Mouse (Mus musculus) neural tube, embryonic 13.5 days (tissue): ENCODE measurements around the gene Tmem237. TPM values are rescaled to one million over a fixed set of nuclear protein-coding genes. Genes with fewer than 3 reads are reported as not detected.

Source experiments
- ATAC-seq: fragments of 200-750 bp; cut with Nextera tagmentation; 2 replicates; pipeline ENCODE4 v1.8.0; 2017; ENCODE audit warnings: low read depth, mild to moderate bottlenecking, moderate TSS enrichment, moderate library complexity
- H3K27ac ChIP-seq: fragments of 300-500 bp; sonication (generic); replicated peaks from 2 replicates; pipeline ENCODE4 v1.5.1; 2015; ENCODE audit warnings: moderate library complexity, mild to moderate bottlenecking, inconsistent platforms
- H3K27me3 ChIP-seq: fragments of 300-500 bp; sonication (generic); 2 replicates; pipeline ENCODE4 v1.6.1; 2015; ENCODE audit warnings: mild to moderate bottlenecking, inconsistent platforms
- H3K36me3 ChIP-seq: fragments of 300-500 bp; sonication (generic); 2 replicates; pipeline ENCODE4 v1.6.1; 2015; ENCODE audit warnings: mild to moderate bottlenecking, inconsistent platforms
- H3K4me1 ChIP-seq: fragments of 300-500 bp; sonication (generic); replicated peaks from 2 replicates; pipeline ENCODE4 v1.6.1; 2015; ENCODE audit warnings: inconsistent platforms
- H3K4me2 ChIP-seq: fragments of 300-500 bp; sonication (generic); 2 replicates; pipeline ENCODE4 v1.6.1; 2015; ENCODE audit warnings: inconsistent platforms, mild to moderate bottlenecking, moderate library complexity
- H3K4me3 ChIP-seq: fragments of 300-500 bp; sonication (generic); 2 replicates; pipeline ENCODE4 v1.5.1; 2015; ENCODE audit warnings: mild to moderate bottlenecking, inconsistent platforms
- H3K9ac ChIP-seq: fragments of 300-500 bp; sonication (generic); 2 replicates; pipeline ENCODE4 v1.6.1; 2015; ENCODE audit warnings: moderate library complexity, mild to moderate bottlenecking, inconsistent platforms
- H3K9me3 ChIP-seq: fragments of 300-500 bp; sonication (generic); 2 replicates; pipeline ENCODE4 v1.6.1; 2016; ENCODE audit warnings: inconsistent platforms
- WGBS: fragments of 180-500 bp; shearing (Covaris S2); methylation state at CpG from one replicate; pipeline ENCODE4 v1.1.7; 2015; 5-methylcytosine and 5-hydroxymethylcytosine counted together
- polyA plus RNA-seq: library from polyadenylated mRNA; unstranded; fragments of >200 nt; fragmentation: Nextera tagmentation; extraction: Ambion mirVana; gene quantifications from 2 replicates; pipeline ENCODE4 v1.2.1, GENCODE M21; 2015

The Tmem237 gene
- polyA plus RNA-seq, 1 experiment from 2014 or later: 38.0 TPM

DNA sequence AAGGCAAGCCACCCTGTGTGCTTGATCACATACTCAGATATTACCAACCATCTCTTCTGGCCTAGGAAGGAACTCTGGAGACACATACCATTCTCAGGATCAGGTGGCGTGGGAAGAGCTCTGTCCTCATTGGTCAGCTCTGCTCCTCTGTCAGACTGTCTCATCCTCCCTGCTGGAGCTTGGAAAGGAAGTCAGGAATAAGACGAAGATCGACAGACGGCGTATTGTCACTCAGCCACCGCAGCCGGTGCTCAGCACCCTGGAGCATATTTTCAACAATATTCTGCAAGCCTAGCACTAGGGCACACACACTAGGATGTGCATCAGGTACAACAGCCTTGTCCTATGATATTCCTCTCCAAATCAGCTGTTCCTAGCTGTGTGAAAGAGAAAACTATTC, 38.3 kb upstream of the Tmem237 start:
- H3K27ac ChIP-seq: no peak overlapping the region
- H3K4me1 ChIP-seq: no peaks in the 10 kb centered on the region
- WGBS: 87% methylated on average over 7 of the region's 7 CpGs
- H3K36me3 ChIP-seq: peaks cover 19% of the 10 kb centered on the region
- H3K27me3 ChIP-seq: no peaks in the 10 kb centered on the region
- no peak overlapping the region for H3K9ac ChIP-seq
- H3K4me2 ChIP-seq: no peak overlapping the region
- no peak overlapping the region for H3K4me3 ChIP-seq
- ATAC-seq: no peak
- no peaks in the 10 kb centered on the region for H3K9me3 ChIP-seq

GRCm38 (mm10) chr1:59157846-59158245, 37.6 kb upstream of the Tmem237 start:
- Histone ChIP-seq H3K27me3 (no peaks in the 10 kb centered on the region), H3K4me3 (no peak overlapping the region), H3K27ac (no peak overlapping the region), H3K4me1 (no peaks in the 10 kb centered on the region), H3K9me3 (no peaks in the 10 kb centered on the region), H3K4me2 (no peak overlapping the region), H3K9ac (no peak overlapping the region), H3K36me3 (peaks cover 13% of the 10 kb centered on the region)
- no peak for ATAC-seq
- 92% methylated on average over 4 of the region's 4 CpGs for WGBS

DNA sequence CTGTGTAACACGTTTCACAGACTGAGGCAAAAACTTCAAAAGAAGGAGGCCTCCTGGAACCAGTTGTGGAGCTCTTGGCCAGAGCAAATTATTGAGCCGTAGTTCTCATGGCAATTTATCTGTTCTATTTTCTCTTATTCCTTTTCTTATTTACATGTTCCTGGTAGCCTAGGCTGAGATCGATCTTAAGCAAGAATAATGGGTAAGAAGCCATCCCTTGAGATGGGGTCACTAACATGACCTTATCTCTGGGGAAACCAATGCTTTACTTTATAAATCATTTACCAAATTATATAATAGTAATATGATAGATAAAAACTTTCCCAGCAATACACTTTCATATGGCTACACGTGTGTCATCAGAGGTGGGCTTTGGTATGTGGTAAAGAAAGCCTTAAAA, 32.1 kb upstream of the Tmem237 start:
- no peak overlapping the region for H3K27ac ChIP-seq
- no peak overlapping the region for H3K4me3 ChIP-seq
- no peak overlapping the region for H3K9ac ChIP-seq
- H3K4me1 ChIP-seq: no peaks in the 10 kb centered on the region
- H3K27me3 ChIP-seq: no peaks in the 10 kb centered on the region
- 77% methylated on average over 4 of the region's 4 CpGs for WGBS
- no peak for ATAC-seq
- no peaks in the 10 kb centered on the region for H3K9me3 ChIP-seq
- no peak overlapping the region for H3K4me2 ChIP-seq
- H3K36me3 ChIP-seq: no peaks in the 10 kb centered on the region

GRCm38 (mm10) chr1:59150542-59150941, 30.3 kb upstream of the Tmem237 start:
- 86% methylated on average over 5 of the region's 5 CpGs for WGBS
- Histone ChIP-seq H3K4me3 (no peak overlapping the region), H3K36me3 (no peaks in the 10 kb centered on the region), H3K4me1 (no peaks in the 10 kb centered on the region), H3K27me3 (no peaks in the 10 kb centered on the region), H3K27ac (no peak overlapping the region), H3K9me3 (no peaks in the 10 kb centered on the region), H3K4me2 (no peak overlapping the region), H3K9ac (no peak overlapping the region)
- no peak for ATAC-seq

DNA sequence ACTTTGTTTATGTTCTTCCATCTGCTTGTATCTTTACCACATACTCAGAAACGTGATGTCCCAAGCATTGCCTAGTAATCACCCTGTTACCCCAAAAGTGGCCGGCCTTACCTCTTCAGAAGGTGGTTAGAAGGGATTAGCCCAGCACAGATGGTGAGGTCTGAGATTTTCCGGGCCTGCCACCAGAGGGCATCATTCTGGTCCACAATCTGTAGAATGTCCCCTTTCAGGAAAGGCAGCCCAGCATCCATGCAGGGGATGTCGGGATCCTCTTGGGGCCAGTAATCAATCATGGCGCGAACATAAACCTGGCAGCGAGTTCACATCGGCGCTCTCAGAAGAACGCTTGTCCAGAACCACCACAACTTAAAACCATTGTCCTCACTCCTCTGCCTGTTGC, 24.3 kb upstream of the Tmem237 start:
- ATAC-seq: no peak
- 76% methylated on average over 10 of the region's 10 CpGs for WGBS

DNA sequence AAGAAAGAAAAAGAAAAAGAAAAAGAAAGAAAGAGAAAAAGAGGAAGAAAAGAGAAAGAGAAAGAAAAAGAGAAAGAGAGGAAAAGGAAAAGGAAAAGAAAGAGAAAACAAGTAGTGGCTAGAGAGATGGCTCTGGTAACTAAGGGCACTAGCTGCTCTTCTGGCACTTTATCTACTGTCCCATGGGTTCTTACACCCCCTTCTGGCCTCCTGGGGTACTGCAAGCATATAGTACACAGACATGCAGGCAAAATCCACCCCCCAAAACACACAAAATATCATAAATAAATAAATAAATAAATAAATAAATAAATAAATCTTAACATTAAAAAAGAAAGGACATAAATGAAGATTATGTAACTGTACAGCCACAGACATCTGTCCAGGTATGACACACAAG, 22.6 kb upstream of the Tmem237 start:
- no peak for ATAC-seq

More for the DNA sequence above, 24.3 kb upstream of the Tmem237 start:
- H3K27me3 ChIP-seq: no peaks in the 10 kb centered on the region
- no peak overlapping the region for H3K9ac ChIP-seq
- H3K9me3 ChIP-seq: no peaks in the 10 kb centered on the region
- no peaks in the 10 kb centered on the region for H3K36me3 ChIP-seq
- H3K4me2 ChIP-seq: no peak overlapping the region
- no peaks in the 10 kb centered on the region for H3K4me1 ChIP-seq
- H3K4me3 ChIP-seq: no peak overlapping the region
- no peak overlapping the region for H3K27ac ChIP-seq

GRCm38 (mm10) chr1:59134419-59134818, 14.2 kb upstream of the Tmem237 start:
- no peak overlapping the region for H3K27ac ChIP-seq
- no peak overlapping the region for H3K4me3 ChIP-seq
- H3K4me1 ChIP-seq: no peaks in the 10 kb centered on the region
- no peaks in the 10 kb centered on the region for H3K36me3 ChIP-seq
- no peaks in the 10 kb centered on the region for H3K27me3 ChIP-seq
- H3K4me2 ChIP-seq: no peak overlapping the region
- no peaks in the 10 kb centered on the region for H3K9me3 ChIP-seq
- 74% methylated on average over 5 of the region's 5 CpGs for WGBS
- ATAC-seq: no peak
- no peak overlapping the region for H3K9ac ChIP-seq

More for the DNA sequence above, 22.6 kb upstream of the Tmem237 start:
- no peak overlapping the region for H3K9ac ChIP-seq
- H3K4me3 ChIP-seq: no peak overlapping the region
- H3K27ac ChIP-seq: no peak overlapping the region
- H3K36me3 ChIP-seq: no peaks in the 10 kb centered on the region
- no peaks in the 10 kb centered on the region for H3K4me1 ChIP-seq
- no peaks in the 10 kb centered on the region for H3K9me3 ChIP-seq
- H3K4me2 ChIP-seq: no peak overlapping the region
- H3K27me3 ChIP-seq: no peaks in the 10 kb centered on the region

GRCm38 (mm10) chr1:59128879-59129278, 8.7 kb upstream of the Tmem237 start:
- Histone ChIP-seq H3K4me2 (no peak overlapping the region), H3K27me3 (no peaks in the 10 kb centered on the region), H3K27ac (no peak overlapping the region), H3K4me1 (no peaks in the 10 kb centered on the region), H3K4me3 (no peak overlapping the region), H3K36me3 (no peaks in the 10 kb centered on the region), H3K9ac (no peak overlapping the region), H3K9me3 (no peaks in the 10 kb centered on the region)
- 79% methylated on average over 7 of the region's 7 CpGs for WGBS
- no peak for ATAC-seq

- H3K4me3 ChIP-seq: no peak overlapping the region
- ATAC-seq: no peak
- WGBS: 78% methylated on average over 5 of the region's 5 CpGs
- H3K36me3 ChIP-seq: no peaks in the 10 kb centered on the region
- H3K9ac ChIP-seq: no peak overlapping the region
- H3K4me2 ChIP-seq: no peak overlapping the region
- H3K9me3 ChIP-seq: no peaks in the 10 kb centered on the region
- peaks cover 7% of the 10 kb centered on the region for H3K4me1 ChIP-seq
- no peaks in the 10 kb centered on the region for H3K27me3 ChIP-seq
- no peak overlapping the region for H3K27ac ChIP-seq
These were observed 5.3 kb upstream of the Tmem237 start for GRCm38 (mm10) chr1:59125558-59125957.

GRCm38 (mm10) chr1:59110524-59110923, 9.7 kb downstream of the Tmem237 start:
- H3K27ac ChIP-seq: no peak overlapping the region
- ATAC-seq: no peak
- 88% methylated on average over 8 of the region's 8 CpGs for WGBS
- no peak overlapping the region for H3K9ac ChIP-seq
- no peaks in the 10 kb centered on the region for H3K9me3 ChIP-seq
- H3K4me1 ChIP-seq: no peaks in the 10 kb centered on the region
- no peaks in the 10 kb centered on the region for H3K27me3 ChIP-seq
- H3K4me3 ChIP-seq: no peak overlapping the region
- H3K36me3 ChIP-seq: peaks cover 76% of the 10 kb centered on the region
- H3K4me2 ChIP-seq: no peak overlapping the region

GRCm38 (mm10) chr1:59102071-59102470, 18.1 kb downstream of the Tmem237 start:
- no peak for ATAC-seq
- no peak overlapping the region for H3K27ac ChIP-seq
- no peak overlapping the region for H3K4me2 ChIP-seq
- no peaks in the 10 kb centered on the region for H3K27me3 ChIP-seq
- no peaks in the 10 kb centered on the region for H3K9me3 ChIP-seq
- no peak overlapping the region for H3K9ac ChIP-seq
- H3K4me1 ChIP-seq: no peaks in the 10 kb centered on the region
- H3K4me3 ChIP-seq: no peak overlapping the region
- peaks cover 55% of the 10 kb centered on the region for H3K36me3 ChIP-seq
- 92% methylated on average over 6 of the region's 6 CpGs for WGBS

DNA sequence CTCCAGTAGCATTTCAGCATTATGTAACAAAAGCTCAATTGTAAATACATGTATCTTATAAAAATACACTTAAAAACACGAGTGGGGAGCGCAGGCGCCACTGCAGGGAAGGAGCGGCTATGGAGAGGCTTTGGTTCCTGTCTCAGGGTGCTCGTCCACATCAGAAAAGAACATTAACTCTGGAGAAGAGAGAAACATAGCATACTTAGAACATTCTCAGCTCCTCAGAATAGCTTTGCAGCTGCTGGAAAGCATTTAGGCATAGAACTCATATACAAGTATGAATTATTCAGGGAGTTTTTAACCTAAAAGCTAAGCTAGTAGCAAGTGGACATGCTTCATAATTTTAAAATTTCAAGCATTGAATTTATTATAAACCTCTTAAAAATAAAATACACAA, 19.2 kb downstream of the Tmem237 start:
- H3K9ac ChIP-seq: no peak overlapping the region
- no peak for ATAC-seq
- 95% methylated on average over 5 of the region's 5 CpGs for WGBS
- no peaks in the 10 kb centered on the region for H3K27me3 ChIP-seq
- no peak overlapping the region for H3K4me3 ChIP-seq
- H3K9me3 ChIP-seq: no peaks in the 10 kb centered on the region
- H3K4me1 ChIP-seq: no peaks in the 10 kb centered on the region
- peaks cover 46% of the 10 kb centered on the region for H3K36me3 ChIP-seq
- no peak overlapping the region for H3K27ac ChIP-seq
- no peak overlapping the region for H3K4me2 ChIP-seq

DNA sequence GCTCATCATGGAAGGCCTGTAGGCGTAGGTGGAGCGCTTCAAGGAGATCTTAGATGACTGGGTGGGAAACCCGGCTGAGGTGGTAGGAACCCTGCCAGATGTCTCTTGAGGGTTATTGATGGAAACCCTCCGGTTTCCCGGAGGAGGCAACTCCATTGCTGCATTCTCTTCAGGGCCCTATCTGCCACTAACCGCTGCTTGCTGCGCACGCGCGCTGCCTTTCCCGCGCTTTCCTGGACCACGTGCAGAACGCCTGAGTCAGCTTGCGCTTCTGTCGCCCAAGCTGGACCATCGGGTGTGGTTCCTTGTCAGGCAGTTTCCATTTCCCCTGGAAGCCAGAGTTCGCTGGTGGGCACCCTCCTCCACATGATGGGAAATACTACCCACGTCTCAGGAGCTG, 25.5 kb downstream of the Tmem237 start, which contains the start of gene C2cd6:
Gene C2cd6 (minus strand): TSS at position 196 of the 400 bp plus-strand sequence.
- ATAC-seq: no peak
- WGBS: 93% methylated on average over 19 of the region's 19 CpGs
- Histone ChIP-seq H3K4me2 (no peak within 1 kb of the TSS), H3K4me3 (no peak within 1 kb of the TSS), H3K27ac (no peak within 1 kb of the TSS), H3K9me3 (no peaks in the 10 kb centered on the region), H3K9ac (no peak within 1 kb of the TSS), H3K4me1 (no peaks in the 10 kb centered on the region), H3K27me3 (no peaks in the 10 kb centered on the region), H3K36me3 (peaks cover 12% of the 10 kb centered on the region)
